Mouse (Mus musculus) cerebellum, postnatal 4 days (tissue): ENCODE data around the gene P4hb.

Experiments
- DNase-seq, 2 experiments: peaks; one replicate each; pipeline ENCODE4 v3.0.0; 2022; ENCODE audit warnings: low spot score in 2 of 2, mixed read lengths in 1 of 2

The P4hb gene

DNA sequence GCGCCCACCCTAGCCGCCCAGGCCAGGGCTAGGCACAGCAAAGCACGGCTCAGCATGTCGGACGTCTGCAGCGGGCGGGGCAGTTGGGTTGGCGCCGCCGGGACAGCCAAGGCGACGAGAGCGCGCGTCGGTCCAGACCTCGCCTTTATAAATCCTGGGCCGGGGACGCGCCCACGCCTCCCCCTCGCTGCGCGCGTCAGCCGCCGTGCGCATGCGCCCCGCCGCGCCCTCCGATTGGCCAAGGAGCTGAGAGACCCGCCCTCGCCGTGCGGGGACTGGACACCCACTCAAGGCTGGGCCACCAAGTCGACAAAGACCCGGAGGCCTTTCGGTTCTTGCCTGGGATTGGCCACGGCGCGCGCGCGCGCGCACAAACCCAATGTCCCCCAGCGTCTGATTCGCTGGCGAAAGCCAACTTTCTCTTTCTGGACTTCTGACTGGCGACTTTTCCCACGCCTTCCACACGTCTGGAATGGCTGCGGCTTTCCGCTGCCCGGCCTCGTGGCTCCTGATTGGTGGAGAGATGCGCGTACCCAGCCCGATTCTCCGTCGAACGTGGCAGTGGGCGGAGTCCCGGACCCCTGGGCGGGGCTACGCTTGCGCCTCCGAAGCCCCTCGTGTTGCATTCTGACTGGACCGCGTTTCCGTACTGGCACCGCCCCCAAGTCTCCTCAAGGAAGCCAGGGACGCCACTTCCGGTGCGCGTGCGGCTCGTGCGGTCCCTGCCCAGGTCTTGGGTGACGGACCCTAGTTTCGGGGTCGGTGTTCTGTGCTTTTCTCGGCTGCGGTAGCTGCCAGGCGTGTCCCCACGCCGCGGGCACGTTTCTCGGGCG lies at the start of gene P4hb:
TSS of gene P4hb (minus strand) at position 502 of the 833 bp plus-strand sequence.
- peak; percentile 99 to 100 for DNase-seq

DNA sequence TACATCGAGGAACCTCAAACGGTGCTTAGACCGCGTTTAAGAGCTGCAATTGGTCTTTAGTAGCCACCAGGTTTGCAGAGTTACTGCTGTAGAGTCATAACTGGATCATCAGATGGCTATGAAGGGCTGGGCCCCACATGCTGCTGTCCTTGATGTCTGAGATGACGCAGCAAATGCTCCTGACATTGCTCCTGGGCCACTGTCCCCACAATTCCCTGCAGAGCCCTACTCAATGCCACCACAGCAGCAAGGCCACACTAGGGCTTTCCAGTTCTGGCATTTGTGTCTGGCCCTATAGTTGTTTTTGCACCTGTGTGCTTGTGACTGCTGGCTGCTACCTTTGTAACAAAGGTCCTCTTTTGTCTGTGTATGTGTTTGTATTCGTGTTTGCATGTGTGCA lies 49.8 kb upstream of the P4hb start:
- no peak for DNase-seq

GRCm38 (mm10) chr11:120620195-120620594 lies 47.1 kb upstream of the P4hb start:
- DNase-seq, result no peak

- no peak for DNase-seq
Measured at GRCm38 (mm10) chr11:120618619-120619535, 45.8 kb upstream of the P4hb start.

GRCm38 (mm10) chr11:120617519-120618112 lies 44.6 kb upstream of the P4hb start, which contains the start of gene Pcyt2:
TSS of gene Pcyt2 (minus strand) at chr11:120617936.
- peak; percentile 83 to 91 for DNase-seq

GRCm38 (mm10) chr11:120616617-120617294 lies 43.7 kb upstream of the P4hb start:
- no peak for DNase-seq

- no peak for DNase-seq
Measured at GRCm38 (mm10) chr11:120615606-120616203, 42.7 kb upstream of the P4hb start.

GRCm38 (mm10) chr11:120615167-120615566 lies 42.1 kb upstream of the P4hb start:
- DNase-seq, result no peak

DNA sequence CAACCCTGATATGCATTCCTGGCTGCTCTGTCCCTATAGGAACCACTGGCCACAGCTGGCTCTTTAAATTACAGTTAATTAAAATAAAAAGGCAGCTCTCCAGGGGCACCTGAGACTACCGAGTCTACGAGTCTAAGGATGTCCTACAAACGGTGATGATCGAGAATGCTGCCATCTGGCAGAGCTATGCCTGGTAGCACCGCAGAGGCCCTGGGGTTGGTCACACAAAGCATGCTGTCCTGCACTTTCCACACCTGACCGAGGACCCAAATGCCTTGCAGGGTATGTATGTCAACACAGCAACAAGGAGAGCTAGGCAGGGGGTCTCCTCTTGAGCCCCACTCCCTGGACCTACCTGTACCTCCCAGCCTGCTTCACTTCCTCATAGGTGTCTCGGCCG lies 40.9 kb upstream of the P4hb start:
- no peak for DNase-seq

- DNase-seq, result no peak
Measured at GRCm38 (mm10) chr11:120613481-120613972, 40.5 kb upstream of the P4hb start.

DNA sequence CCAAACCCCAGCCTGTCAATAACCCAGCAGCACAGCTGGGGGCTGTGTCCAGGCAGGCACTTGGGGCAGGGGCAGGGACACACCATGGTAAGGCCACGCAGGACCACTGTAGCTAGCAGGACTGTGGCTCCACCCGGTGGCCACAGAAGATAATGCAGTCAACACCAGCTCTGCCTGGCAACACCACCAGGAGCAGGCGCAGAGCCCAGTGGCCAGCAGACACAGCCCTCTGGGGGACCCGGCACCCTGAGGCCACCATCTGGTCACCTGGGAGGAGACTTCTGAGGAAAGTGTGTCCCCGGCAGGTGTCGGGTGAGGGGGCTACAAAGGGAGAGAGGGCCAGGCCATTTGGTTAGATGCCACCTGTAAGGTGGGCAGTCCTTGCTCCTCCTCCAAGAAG lies 39.7 kb upstream of the P4hb start:
- DNase-seq, result peak; percentile 65 to 86

DNA sequence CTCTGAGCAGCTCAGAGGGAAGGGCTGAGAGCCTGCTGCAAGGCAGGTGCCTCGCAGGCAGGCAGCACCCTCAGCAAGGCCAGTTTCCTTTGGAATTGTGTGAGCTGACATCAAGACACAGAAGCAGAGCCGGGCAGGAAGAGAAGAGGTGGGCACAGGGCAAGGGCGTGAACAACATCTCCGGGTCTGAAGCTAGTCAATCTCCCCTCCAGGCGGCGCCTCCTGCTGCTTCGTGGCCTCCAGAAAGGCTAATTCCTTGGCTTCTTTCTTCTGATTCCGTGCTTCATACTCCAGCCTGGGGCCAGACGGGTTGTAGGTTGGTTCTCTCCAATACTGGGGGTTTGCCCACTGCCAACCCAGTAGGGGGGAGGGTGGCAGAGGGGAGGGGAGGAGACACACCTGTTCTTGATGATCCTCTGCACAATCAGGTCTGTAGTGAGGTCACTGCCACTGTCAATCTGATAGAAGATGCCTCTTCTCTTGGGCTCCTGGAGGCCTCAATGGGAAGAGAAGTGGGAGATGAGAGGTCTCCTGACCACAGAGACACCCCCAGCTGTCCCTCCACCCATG lies 37.5 kb upstream of the P4hb start:
- DNase-seq, result no peak

DNA sequence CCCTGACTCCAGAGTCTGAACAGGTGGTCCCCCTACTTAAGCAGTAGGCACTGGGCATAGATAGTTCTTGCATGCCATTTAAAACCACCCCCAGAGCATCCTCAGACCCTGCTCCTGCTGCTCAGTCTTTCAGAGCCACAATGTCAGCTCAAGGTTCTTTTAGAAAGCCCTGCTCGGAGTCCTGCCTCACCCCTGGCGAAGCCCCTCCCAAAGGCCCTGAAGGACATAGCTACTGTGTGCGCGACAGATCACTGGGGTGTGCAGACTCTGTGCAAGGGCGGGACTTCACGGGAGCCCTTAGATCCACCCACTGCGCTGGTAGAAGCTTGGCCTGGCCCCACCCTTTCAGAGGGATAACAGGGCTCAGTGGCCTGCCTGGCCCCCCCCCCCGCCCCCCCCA lies 36.2 kb upstream of the P4hb start:
- no peak for DNase-seq

DNA sequence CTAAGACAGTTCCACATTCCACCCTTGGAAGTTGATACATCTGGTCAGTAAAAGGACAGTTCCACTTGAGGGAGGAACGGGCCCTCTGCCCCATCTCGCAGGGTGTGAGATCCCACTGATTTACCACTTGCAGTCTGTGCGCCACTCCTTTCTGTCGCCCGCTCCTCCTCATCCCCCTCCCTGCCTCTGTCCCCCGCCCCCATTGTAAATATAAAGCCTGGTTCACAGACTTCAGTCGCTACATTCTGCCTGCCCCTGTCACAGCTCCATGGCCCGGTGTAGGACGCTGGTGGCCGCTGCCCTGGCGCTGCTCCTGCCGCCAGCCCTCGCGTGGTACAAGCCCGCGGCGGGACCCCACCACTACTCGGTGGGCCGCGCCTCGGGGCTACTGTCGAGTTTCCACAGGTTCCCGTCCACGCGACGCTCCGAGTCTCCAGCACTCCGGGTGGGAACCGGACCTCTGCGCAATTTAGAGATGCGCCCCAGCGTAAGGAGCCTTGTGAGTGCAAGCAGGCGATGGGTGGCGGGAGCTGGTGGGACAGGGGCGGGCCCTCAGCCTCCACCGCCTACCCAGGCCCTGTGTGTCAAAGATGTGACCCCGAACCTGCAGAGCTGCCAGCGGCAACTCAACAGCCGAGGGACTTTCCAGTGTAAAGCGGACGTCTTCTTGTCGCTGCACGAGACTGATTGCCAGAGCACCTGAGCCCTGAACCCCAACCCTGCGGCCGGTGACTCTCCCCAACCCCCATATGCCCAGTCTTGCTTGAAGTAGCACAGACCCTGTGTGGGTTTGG lies 35.4 kb upstream of the P4hb start, which contains the start of gene Npb:
TSS of gene Npb (plus strand) at position 237 of the 794 bp plus-strand sequence.
- DNase-seq, result no peak

GRCm38 (mm10) chr11:120606764-120607163 lies 33.7 kb upstream of the P4hb start:
- DNase-seq, result no peak

DNA sequence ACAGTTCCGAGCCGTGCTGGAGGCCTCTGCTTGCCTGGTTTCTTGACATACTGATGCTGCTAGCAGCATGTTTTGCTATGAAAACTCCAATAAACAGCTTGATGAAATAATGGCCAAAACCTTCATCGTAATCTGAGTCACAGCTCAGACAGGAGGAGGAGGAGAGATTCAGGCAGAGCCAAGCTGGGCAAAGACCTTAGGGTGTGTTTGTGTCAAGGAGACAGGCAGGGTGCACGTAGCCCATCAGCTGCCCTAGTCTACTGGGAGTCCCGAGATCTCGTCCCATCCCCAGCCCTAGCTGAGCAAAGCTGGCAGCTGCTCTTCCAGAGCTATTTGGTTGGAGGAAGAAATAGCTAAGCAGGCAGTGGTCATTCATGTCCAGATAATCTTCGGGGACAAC lies 32.6 kb upstream of the P4hb start:
- DNase-seq, result no peak

GRCm38 (mm10) chr11:120603545-120603944 lies 30.5 kb upstream of the P4hb start:
- DNase-seq, result no peak

DNA sequence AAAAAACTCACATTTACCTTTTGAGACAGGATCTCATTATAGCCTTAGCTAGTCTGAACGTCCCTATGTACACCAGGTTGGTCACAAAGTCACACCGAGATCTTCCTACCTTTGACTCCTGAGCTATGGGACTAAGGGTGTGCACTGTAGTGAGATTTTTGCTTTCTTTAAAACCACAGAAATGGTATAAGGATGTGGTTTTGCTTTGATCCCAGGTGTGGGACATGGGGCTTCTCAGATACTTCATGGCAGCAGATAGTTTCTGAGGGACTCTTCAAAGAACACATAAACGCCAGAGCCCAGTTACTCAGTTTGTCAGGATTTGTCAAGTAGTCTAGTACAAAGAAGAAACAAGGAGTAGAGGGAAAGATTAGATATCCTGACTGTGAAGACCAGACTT lies 27.7 kb upstream of the P4hb start:
- no peak for DNase-seq

- DNase-seq, result no peak
Measured at GRCm38 (mm10) chr11:120598990-120599549, 26.0 kb upstream of the P4hb start.
